Mouse (Mus musculus) urinary bladder, postnatal 25 days (tissue): ENCODE data around the gene Serpina3f.

ENCODE experiments used
- DNase-seq: peaks from one replicate; pipeline ENCODE4 v3.0.0; 2022; ENCODE audit warnings: low spot score

The Serpina3f gene

GRCm38 (mm10) chr12:104248231-104248630 lies 33.9 kb downstream of the Serpina3f start:
- DNase-seq = no peak

GRCm38 (mm10) chr12:104261041-104261440 lies 46.7 kb downstream of the Serpina3f start:
- DNase-seq = no peak

GRCm38 (mm10) chr12:104262863-104263262 lies 48.5 kb downstream of the Serpina3f start, which contains the start of gene Serpina3i:
Serpina3i (plus strand) TSS chr12:104263122.
- no peak for DNase-seq

- DNase-seq = no peak
These were observed 52.0 kb downstream of the Serpina3f start for GRCm38 (mm10) chr12:104266374-104266773.
